Mouse (Mus musculus) layer of hippocampus, postnatal 14 days (tissue): ENCODE data around the gene Ccdc186. TPM values are rescaled to one million over a fixed set of nuclear protein-coding genes. Genes with fewer than 3 reads are reported as not detected.
"Not testable (repeated sequence)": the region's sequence is repeated elsewhere in the genome, so short reads cannot be mapped to it uniquely, and the experiment has no call there.

Experiments used
- DNase-seq, 2 experiments: peaks; one replicate each; pipeline ENCODE4 v3.0.0; 2021 to 2022; ENCODE audit warnings: low spot score in 2 of 2, mixed read lengths in 1 of 2
- total RNA-seq, 2 experiments: library from RNA; stranded (reverse); gene quantifications; 2 replicates each; pipeline ENCODE4 v1.2.3; 2021

The Ccdc186 gene
- total RNA-seq, 2 experiments from 2014 or later = 37.8 to 44.7 TPM

- DNase-seq = no peak
Observed at GRCm38 (mm10) chr19:56759740-56760139, 62.2 kb downstream of the Ccdc186 start.

- DNase-seq = no peak
Observed at GRCm38 (mm10) chr19:56758311-56758710, 63.7 kb downstream of the Ccdc186 start.

GRCm38 (mm10) chr19:56756412-56756811 is 65.6 kb downstream of the Ccdc186 start:
- DNase-seq = no peak

- DNase-seq = not testable (repeated sequence)
Observed at GRCm38 (mm10) chr19:56754456-56754855, 67.5 kb downstream of the Ccdc186 start.

- DNase-seq = no peak
Observed at GRCm38 (mm10) chr19:56750709-56751108, 71.3 kb downstream of the Ccdc186 start.

- DNase-seq = no peak
Observed at GRCm38 (mm10) chr19:56749343-56749742, 72.6 kb downstream of the Ccdc186 start.

GRCm38 (mm10) chr19:56747878-56748277 is 74.1 kb downstream of the Ccdc186 start:
- no peak for DNase-seq

GRCm38 (mm10) chr19:56746618-56747017 is 75.4 kb downstream of the Ccdc186 start:
- no peak for DNase-seq

GRCm38 (mm10) chr19:56745528-56745927 is 76.5 kb downstream of the Ccdc186 start:
- DNase-seq = no peak

- no peak for DNase-seq
Observed at GRCm38 (mm10) chr19:56745061-56745460, 76.9 kb downstream of the Ccdc186 start.

Other genes starting within 250 kb of the Ccdc186 start
- 10 to 100 TPM; 12.1 to 15.7 TPM for gene Adrb1, start 100.0 kb downstream of the Ccdc186 start, total RNA-seq
- gene Tdrd1, start 4.0 kb upstream of the Ccdc186 start, total RNA-seq = under 1 TPM; 0.46 to 0.55 TPM
- under 1 TPM; 0.19 to 0.28 TPM for gene Vwa2, start 52.1 kb upstream of the Ccdc186 start, total RNA-seq
- gene Afap1l2, start 186.0 kb upstream of the Ccdc186 start, total RNA-seq = 10 to 100 TPM; 20.0 to 21.3 TPM